Mouse (Mus musculus) limb, embryonic 13.5 days (tissue): Measurements from ENCODE around the gene Pip5k1b. TPM values are rescaled to one million over a fixed set of nuclear protein-coding genes. Genes with fewer than 3 reads are reported as not detected.
"Not testable (repeated sequence)": the region's sequence is repeated elsewhere in the genome, so short reads cannot be mapped to it uniquely, and the experiment has no call there.

Experiments
- ATAC-seq: fragments of 200-750 bp; cut with Nextera tagmentation; 2 replicates; pipeline ENCODE4 v1.8.0; 2017; ENCODE audit warnings: low read depth, moderate number of reproducible peaks, moderate TSS enrichment; ENCODE audit not compliant: low FRiP score
- H3K27ac ChIP-seq: fragments of 300-500 bp; sonication (generic); 2 replicates; pipeline ENCODE4 v1.5.1; 2015; ENCODE audit warnings: inconsistent platforms, mild to moderate bottlenecking, moderate library complexity
- H3K27me3 ChIP-seq: fragments of 300-500 bp; sonication (generic); 2 replicates; pipeline ENCODE4 v1.6.1; 2015; ENCODE audit warnings: mild to moderate bottlenecking, inconsistent platforms
- H3K36me3 ChIP-seq: fragments of 300-500 bp; sonication (generic); 2 replicates; pipeline ENCODE4 v1.6.1; 2015; ENCODE audit warnings: inconsistent platforms, mild to moderate bottlenecking, moderate library complexity
- H3K4me1 ChIP-seq: fragments of 300-500 bp; sonication (generic); 2 replicates; pipeline ENCODE4 v1.6.1; 2015; ENCODE audit warnings: inconsistent platforms
- H3K4me2 ChIP-seq: fragments of 300-500 bp; sonication (generic); replicated peaks from 2 replicates; pipeline ENCODE4 v1.6.1; 2015; ENCODE audit warnings: inconsistent platforms, mild to moderate bottlenecking, moderate library complexity
- H3K4me3 ChIP-seq: fragments of 300-500 bp; sonication (generic); 2 replicates; pipeline ENCODE4 v1.5.1; 2015; ENCODE audit warnings: moderate library complexity, mild to moderate bottlenecking, inconsistent platforms
- H3K9ac ChIP-seq: fragments of 300-500 bp; sonication (generic); 2 replicates; pipeline ENCODE4 v1.6.1; 2015; ENCODE audit warnings: mild to moderate bottlenecking, inconsistent platforms
- H3K9me3 ChIP-seq: fragments of 300-500 bp; sonication (generic); 2 replicates; pipeline ENCODE4 v1.6.1; 2016; ENCODE audit warnings: inconsistent platforms
- WGBS: fragments of 180-500 bp; shearing (Covaris S2); methylation state at CpG from one replicate; pipeline ENCODE4 v1.1.7; 2015; 5-methylcytosine and 5-hydroxymethylcytosine counted together
- polyA plus RNA-seq: library from polyadenylated mRNA; unstranded; fragments of >200 nt; fragmentation: Nextera tagmentation; extraction: Ambion mirVana; gene quantifications from 2 replicates; pipeline ENCODE4 v1.2.1, GENCODE M21; 2015

Pip5k1b gene
- polyA plus RNA-seq, 1 experiment from 2014 or later, result 0.65 TPM

- Histone ChIP-seq H3K9ac (no peak overlapping the region), H3K36me3 (no peaks in the 10 kb centered on the region), H3K9me3 (no peaks in the 10 kb centered on the region), H3K4me1 (peaks cover 24% of the 10 kb centered on the region), H3K27ac (no peak overlapping the region), H3K4me3 (peak overlapping the region; percentile 12; the same call in 1 of the 2 replicates), H3K27me3 (peaks cover 53% of the 10 kb centered on the region), H3K4me2 (peak overlapping the region; percentile 96)
- no peak for ATAC-seq
- WGBS, result 35% methylated on average over 4 of the region's 4 CpGs
These were observed 1.2 kb downstream of the Pip5k1b start for GRCm38 (mm10) chr19:24554425-24554824.

- Histone ChIP-seq H3K4me1 (peaks cover 24% of the 10 kb centered on the region), H3K27ac (no peak overlapping the region), H3K4me2 (no peak overlapping the region), H3K36me3 (no peaks in the 10 kb centered on the region), H3K4me3 (no peak overlapping the region), H3K27me3 (peaks cover 47% of the 10 kb centered on the region), H3K9me3 (peaks cover 3% of the 10 kb centered on the region; the same call in 1 of the 2 replicates), H3K9ac (no peak overlapping the region)
- WGBS, result 71% methylated on average over 12 of the region's 12 CpGs
- ATAC-seq, result no peak
These were observed 2.2 kb downstream of the Pip5k1b start for GRCm38 (mm10) chr19:24553291-24554075.

- not testable (repeated sequence) for H3K4me2 ChIP-seq, H3K4me3 ChIP-seq, H3K27ac ChIP-seq, ATAC-seq, H3K9ac ChIP-seq, H3K36me3 ChIP-seq
- Histone ChIP-seq H3K27me3 (peaks cover 42% of the 10 kb centered on the region), H3K4me1 (peaks cover 22% of the 10 kb centered on the region), H3K9me3 (peaks cover 11% of the 10 kb centered on the region; the same call in 1 of the 2 replicates)
- WGBS, result 88% methylated on average over 6 of the region's 6 CpGs
These were observed 3.0 kb downstream of the Pip5k1b start for GRCm38 (mm10) chr19:24552641-24553040.

GRCm38 (mm10) chr19:24551196-24551954, 4.3 kb downstream of the Pip5k1b start:
- Histone ChIP-seq H3K9ac (no peak overlapping the region), H3K27me3 (peaks cover 30% of the 10 kb centered on the region), H3K4me1 (peaks cover 9% of the 10 kb centered on the region), H3K9me3 (peaks cover 16% of the 10 kb centered on the region), H3K4me2 (no peak overlapping the region), H3K4me3 (no peak overlapping the region), H3K36me3 (no peaks in the 10 kb centered on the region), H3K27ac (no peak overlapping the region)
- no peak for ATAC-seq
- 57% methylated on average over 3 of the region's 3 CpGs for WGBS

GRCm38 (mm10) chr19:24550778-24551177, 4.9 kb downstream of the Pip5k1b start:
- no peak for ATAC-seq
- no peak overlapping the region for H3K4me2 ChIP-seq
- no peak overlapping the region for H3K4me3 ChIP-seq

GRCm38 (mm10) chr19:24550016-24550415, 5.7 kb downstream of the Pip5k1b start:
- Histone ChIP-seq H3K27me3 (peaks cover 21% of the 10 kb centered on the region), H3K9ac (no peak overlapping the region), H3K4me1 (0 out of 2 replicates have a peak, but pooled peaks cover 3% of the 10 kb centered on the region), H3K9me3 (peaks cover 16% of the 10 kb centered on the region), H3K36me3 (no peaks in the 10 kb centered on the region), H3K4me3 (no peak overlapping the region), H3K4me2 (no peak overlapping the region), H3K27ac (no peak overlapping the region)
- 96% methylated on average over 2 of the region's 2 CpGs for WGBS
- no peak for ATAC-seq

More at GRCm38 (mm10) chr19:24550778-24551177, 4.9 kb downstream of the Pip5k1b start:
- Histone ChIP-seq H3K27me3 (peaks cover 27% of the 10 kb centered on the region), H3K9ac (no peak overlapping the region), H3K36me3 (no peaks in the 10 kb centered on the region), H3K4me1 (peaks cover 7% of the 10 kb centered on the region; the same call in 1 of the 2 replicates), H3K9me3 (peaks cover 16% of the 10 kb centered on the region), H3K27ac (no peak overlapping the region)
- WGBS, result 77% methylated on average over 7 of the region's 7 CpGs

GRCm38 (mm10) chr19:24548337-24548736, 7.3 kb downstream of the Pip5k1b start:
- WGBS, result 96% methylated on average over 9 of the region's 9 CpGs

GRCm38 (mm10) chr19:24546153-24546552, 9.5 kb downstream of the Pip5k1b start:
- H3K4me3 ChIP-seq, result no peak overlapping the region
- peaks cover 16% of the 10 kb centered on the region for H3K9me3 ChIP-seq
- no peak overlapping the region for H3K9ac ChIP-seq
- H3K27me3 ChIP-seq, result no peaks in the 10 kb centered on the region
- H3K27ac ChIP-seq, result no peak overlapping the region
- no peak for ATAC-seq
- H3K4me2 ChIP-seq, result no peak overlapping the region
- H3K4me1 ChIP-seq, result no peaks in the 10 kb centered on the region; the same call in 1 of the 2 replicates
- H3K36me3 ChIP-seq, result no peaks in the 10 kb centered on the region
- WGBS, result 84% methylated on average over 10 of the region's 10 CpGs

More at GRCm38 (mm10) chr19:24548337-24548736, 7.3 kb downstream of the Pip5k1b start:
- Histone ChIP-seq H3K9me3 (peaks cover 16% of the 10 kb centered on the region), H3K4me2 (no peak overlapping the region), H3K4me1 (no peaks in the 10 kb centered on the region), H3K36me3 (no peaks in the 10 kb centered on the region), H3K27me3 (peaks cover 4% of the 10 kb centered on the region; the same call in 1 of the 2 replicates), H3K4me3 (no peak overlapping the region), H3K27ac (no peak overlapping the region), H3K9ac (no peak overlapping the region)
- no peak for ATAC-seq

- H3K27me3 ChIP-seq, result no peaks in the 10 kb centered on the region
- WGBS, result 84% methylated on average over 14 of the region's 14 CpGs
- no peak for ATAC-seq
These were observed 12.0 kb downstream of the Pip5k1b start for GRCm38 (mm10) chr19:24543386-24544350.

GRCm38 (mm10) chr19:24542293-24542675, 13.4 kb downstream of the Pip5k1b start:
- Histone ChIP-seq H3K27me3 (no peaks in the 10 kb centered on the region), H3K4me1 (no peaks in the 10 kb centered on the region; the same call in 1 of the 2 replicates), H3K9me3 (peaks cover 1% of the 10 kb centered on the region; the same call in 1 of the 2 replicates), H3K36me3 (no peaks in the 10 kb centered on the region), H3K4me2 (no peak overlapping the region), H3K27ac (no peak overlapping the region), H3K9ac (no peak overlapping the region), H3K4me3 (no peak overlapping the region)
- ATAC-seq, result no peak
- 95% methylated on average over 7 of the region's 7 CpGs for WGBS

More at GRCm38 (mm10) chr19:24543386-24544350, 12.0 kb downstream of the Pip5k1b start:
- no peak overlapping the region for H3K4me2 ChIP-seq
- H3K36me3 ChIP-seq, result no peaks in the 10 kb centered on the region
- H3K9ac ChIP-seq, result no peak overlapping the region
- no peaks in the 10 kb centered on the region; the same call in 1 of the 2 replicates for H3K4me1 ChIP-seq
- no peak overlapping the region for H3K27ac ChIP-seq
- H3K9me3 ChIP-seq, result peaks cover 15% of the 10 kb centered on the region
- H3K4me3 ChIP-seq, result no peak overlapping the region

GRCm38 (mm10) chr19:24541669-24542292, 13.9 kb downstream of the Pip5k1b start:
- no peak overlapping the region for H3K4me3 ChIP-seq
- no peaks in the 10 kb centered on the region; the same call in 1 of the 2 replicates for H3K4me1 ChIP-seq
- no peaks in the 10 kb centered on the region for H3K27me3 ChIP-seq
- H3K9me3 ChIP-seq, result no peaks in the 10 kb centered on the region
- no peak overlapping the region for H3K4me2 ChIP-seq
- no peak for ATAC-seq
- no peak overlapping the region for H3K27ac ChIP-seq
- no peak overlapping the region for H3K9ac ChIP-seq
- 69% methylated on average over 17 of the region's 17 CpGs for WGBS
- no peaks in the 10 kb centered on the region for H3K36me3 ChIP-seq
